Comparison of ENCODE assay signal across 1 mouse cellular context in genomic region chr9:44343290-44343689, GRCm38 (mm10).
TF ChIP-seq lines count a peak whose summit lies in the region.

No protein-coding gene starts in this region.

TF ChIP-seq in MEL, 35 proteins besides CTCF, POLR2A, EP300 and RAD21 (continued from another document):
- TF ChIP-seq SIN3A (IDR thresholded peaks at IDR 0.05; ENCODE audit: low read length): peak; percentile 84
- peak; percentile 98 for TF ChIP-seq TCF12 (IDR thresholded peaks at IDR 0.05; ENCODE audit: low read depth, low read length)
- 0 out of 2 replicates have a peak, but pooled peaks have one; percentile 20 for TF ChIP-seq KAT2A (conservative IDR thresholded peaks at IDR 0.05; ENCODE audit: low read depth, low read length)
- TF ChIP-seq MYC (IDR thresholded peaks at IDR 0.05; ENCODE audit: low read depth, low read length): peak; percentile 68; the same call in 1 of the 2 replicates
- no peak for TF ChIP-seq USF2 (IDR thresholded peaks at IDR 0.05; ENCODE audit: borderline replicate concordance in 1 of 2, insufficient read depth in 1 of 2, low read depth in 1 of 2, low read length in 2 of 2)
- no peak for TF ChIP-seq POLR2AphosphoS5 (IDR thresholded peaks at IDR 0.05; ENCODE audit: borderline replicate concordance, low read depth, low read length)
- TF ChIP-seq TBP (IDR thresholded peaks at IDR 0.05; ENCODE audit: low read depth, low read length): peak; percentile 44; the same call in 1 of the 2 replicates
- TF ChIP-seq NELFE (IDR thresholded peaks at IDR 0.05; ENCODE audit: low read depth, low read length): no peak
- peak; percentile 52 for TF ChIP-seq MXI1 (IDR thresholded peaks at IDR 0.05; ENCODE audit: low read depth, low read length)
- TF ChIP-seq SMC3 (IDR thresholded peaks at IDR 0.05; ENCODE audit: low read depth, low read length): peak; percentile 13; the same call in 1 of the 2 replicates
- no peak for TF ChIP-seq ZNF384 (IDR thresholded peaks at IDR 0.05; ENCODE audit: low read depth, low read length)
- TF ChIP-seq RCOR1 (IDR thresholded peaks at IDR 0.05; ENCODE audit: low read depth, low read length): peak; percentile 91
- peak; percentile 82 for TF ChIP-seq ZMIZ1 (IDR thresholded peaks at IDR 0.05; ENCODE audit: low read depth, low read length)
- no peak for TF ChIP-seq ZKSCAN1 (IDR thresholded peaks at IDR 0.05; ENCODE audit: low read depth, low read length)
- TF ChIP-seq POLR2AphosphoS2 (IDR thresholded peaks at IDR 0.05; ENCODE audit: low read length): peak; percentile 16
- 0 out of 2 replicates have a peak, but pooled peaks have one; percentile 37 for TF ChIP-seq ELF1 (IDR thresholded peaks at IDR 0.05; ENCODE audit: low read depth, low read length)
- TF ChIP-seq CHD2 (IDR thresholded peaks at IDR 0.05; ENCODE audit: low read length): no peak; the same call in 1 of the 2 replicates
- peak; percentile 98 for TF ChIP-seq GATA1 (IDR thresholded peaks at IDR 0.05; ENCODE audit: low read depth, low read length)
- no peak for TF ChIP-seq MYB (IDR thresholded peaks at IDR 0.05; ENCODE audit: low read depth, low read length)
- peak; percentile 98 for TF ChIP-seq TAL1 (IDR thresholded peaks at IDR 0.05; ENCODE audit: low read length)
- peak; percentile 91 for TF ChIP-seq ETS1 (IDR thresholded peaks at IDR 0.05; ENCODE audit: low read depth, low read length)
